In the genomic region with DNA sequence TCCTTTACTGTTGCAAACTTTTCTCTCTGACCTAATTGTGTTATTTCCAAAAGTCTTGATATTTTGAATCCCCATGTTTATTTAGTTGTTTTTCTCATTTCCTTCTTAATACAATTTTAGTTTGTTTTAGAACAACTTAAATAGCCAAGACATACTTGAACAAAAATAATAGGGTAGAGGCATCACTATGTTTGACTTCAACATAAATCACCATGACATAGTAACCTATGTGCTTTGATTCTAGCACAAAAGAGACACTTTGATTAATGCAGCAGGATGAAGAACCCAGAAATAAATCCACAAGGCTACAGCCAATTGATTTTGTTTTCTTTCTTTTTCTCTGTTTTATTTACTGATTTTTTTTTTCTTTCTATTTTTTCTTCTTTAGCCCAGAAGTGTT, we compare ENCODE assay signal across 32 mouse cellular contexts.
"Had no signal": no experiment of that assay in that cellular context is flagged by ENCODE, and none has a peak within 500 bp of the region (broad histone marks: within the 10 kb centered on the region; RNA-seq: fewer than 3 reads in every experiment).

No protein-coding gene starts in this region.

- H3K36me3 ChIP-seq: limb, embryonic 10.5 days; limb, embryonic 12.5 days; limb, embryonic 13.5 days; limb, embryonic 15.5 days; liver, embryonic 12.5 days; liver, embryonic 13.5 days; liver, embryonic 15.5 days; lung, embryonic 15.5 days; midbrain, embryonic 10.5 days; midbrain, embryonic 12.5 days; midbrain, embryonic 13.5 days; midbrain, embryonic 15.5 days; neural tube, embryonic 12.5 days had no signal

- H3K27me3 ChIP-seq: limb, embryonic 12.5 days; limb, embryonic 13.5 days; limb, embryonic 15.5 days; liver, embryonic 12.5 days; liver, embryonic 13.5 days; liver, embryonic 15.5 days; lung, embryonic 15.5 days; megakaryocyte, embryonic 14.5 days; midbrain, embryonic 12.5 days; midbrain, embryonic 13.5 days; midbrain, embryonic 15.5 days; neural tube, embryonic 12.5 days had no signal

- H3K9me3 ChIP-seq: limb, embryonic 10.5 days; limb, embryonic 12.5 days; limb, embryonic 13.5 days; limb, embryonic 15.5 days; liver, embryonic 12.5 days; liver, embryonic 13.5 days; liver, embryonic 15.5 days; lung, embryonic 15.5 days; megakaryocyte, embryonic 14.5 days; midbrain, embryonic 10.5 days; midbrain, embryonic 12.5 days; midbrain, embryonic 13.5 days; midbrain, embryonic 15.5 days; neural tube, embryonic 12.5 days had no signal

- H3K4me2 ChIP-seq: limb, embryonic 12.5 days; limb, embryonic 13.5 days; limb, embryonic 15.5 days; liver, embryonic 11.5 days; liver, embryonic 12.5 days; liver, embryonic 13.5 days; liver, embryonic 15.5 days; lung, embryonic 14.5 days; lung, embryonic 15.5 days; midbrain, embryonic 11.5 days; midbrain, embryonic 12.5 days; midbrain, embryonic 13.5 days; midbrain, embryonic 15.5 days; neural tube, embryonic 12.5 days had no signal

- H3K4me1 ChIP-seq: limb, embryonic 10.5 days; limb, embryonic 12.5 days; limb, embryonic 13.5 days; limb, embryonic 15.5 days; liver, embryonic 12.5 days; liver, embryonic 13.5 days; liver, embryonic 15.5 days; lung, embryonic 15.5 days; megakaryocyte, embryonic 14.5 days; midbrain, embryonic 10.5 days; midbrain, embryonic 12.5 days; midbrain, embryonic 13.5 days; midbrain, embryonic 15.5 days; neural tube, embryonic 12.5 days had no signal

- ATAC-seq: liver, embryonic 12.5 days; liver, postnatal 0 days; lung, postnatal 0 days; midbrain, embryonic 13.5 days; midbrain, embryonic 15.5 days; midbrain, embryonic 16.5 days had no signal

- H3K27ac ChIP-seq: limb, embryonic 10.5 days; limb, embryonic 12.5 days; limb, embryonic 13.5 days; limb, embryonic 15.5 days; liver, embryonic 12.5 days; liver, embryonic 13.5 days; liver, embryonic 14.5 days; liver, embryonic 15.5 days; lung, embryonic 15.5 days; macrophage; midbrain, embryonic 10.5 days; midbrain, embryonic 12.5 days; midbrain, embryonic 13.5 days; midbrain, embryonic 15.5 days; neural tube, embryonic 12.5 days had no signal

- H3K9ac ChIP-seq: limb, embryonic 12.5 days; limb, embryonic 13.5 days; limb, embryonic 15.5 days; liver, embryonic 12.5 days; liver, embryonic 13.5 days; liver, embryonic 14.5 days; liver, embryonic 15.5 days; liver, postnatal 0 days; lung, embryonic 14.5 days; lung, embryonic 15.5 days; midbrain, embryonic 12.5 days; midbrain, embryonic 13.5 days; midbrain, embryonic 15.5 days; neural tube, embryonic 12.5 days had no signal

- DNase-seq: left cerebral cortex, postnatal 4 days; liver; liver, embryonic 13.5 days; liver, postnatal 0 days; lung, adult 18-20 months; lung, adult 2 months; lung, embryonic 14.5 days; lung, postnatal 10 days; lung, postnatal 14 days; lung, postnatal 36 days; lung, postnatal 4 days; midbrain, embryonic 14.5 days had no signal

- H3K4me3 ChIP-seq: limb, embryonic 10.5 days; limb, embryonic 12.5 days; limb, embryonic 13.5 days; limb, embryonic 15.5 days; liver, embryonic 12.5 days; liver, embryonic 13.5 days; liver, embryonic 15.5 days; lung, embryonic 15.5 days; megakaryocyte, embryonic 14.5 days; midbrain, embryonic 10.5 days; midbrain, embryonic 12.5 days; midbrain, embryonic 13.5 days; midbrain, embryonic 15.5 days; myocyte; neural tube, embryonic 12.5 days had no signal
